Mouse (Mus musculus): ENCODE measurements around the gene Hbb-bt.
"Not testable (repeated sequence)": the region's sequence is repeated elsewhere in the genome, so short reads cannot be mapped to it uniquely, and the experiment has no call there.

Gene Hbb-bt

GRCm38 (mm10) chr7:103808971-103809800 lies 4.6 kb downstream of the Hbb-bt start:
- peak; percentile 90 for DNase-seq (ENCODE audit: low read depth)

- DNase-seq (ENCODE audit: low read depth): not testable (repeated sequence)
These were observed 5.7 kb downstream of the Hbb-bt start for GRCm38 (mm10) chr7:103808120-103808519.

GRCm38 (mm10) chr7:103806856-103807255 lies 6.9 kb downstream of the Hbb-bt start:
- no peak for DNase-seq (ENCODE audit: low read depth)

- no peak for DNase-seq (ENCODE audit: low read depth)
These were observed 21.0 kb downstream of the Hbb-bt start for GRCm38 (mm10) chr7:103792669-103793388.

GRCm38 (mm10) chr7:103791721-103792120 lies 22.1 kb downstream of the Hbb-bt start, which contains the start of gene Olfr67:
TSS of gene Olfr67 (minus strand) at chr7:103791821.
- no peak for DNase-seq (ENCODE audit: low read depth)

- DNase-seq (ENCODE audit: low read depth): no peak
These were observed 34.2 kb downstream of the Hbb-bt start, which contains the start of gene Olfr68 for GRCm38 (mm10) chr7:103779598-103779997. TSS of gene Olfr68 (minus strand) at chr7:103779698.

- peak; percentile 15 for DNase-seq (ENCODE audit: low read depth)
These were observed 36.1 kb downstream of the Hbb-bt start for GRCm38 (mm10) chr7:103777652-103778051.

- no peak for DNase-seq (ENCODE audit: low read depth)
These were observed 42.3 kb downstream of the Hbb-bt start, which contains the start of gene Olfr69 for GRCm38 (mm10) chr7:103771494-103771893. TSS of gene Olfr69 (minus strand) at chr7:103771594.

GRCm38 (mm10) chr7:103767687-103768086 lies 46.1 kb downstream of the Hbb-bt start:
- not testable (repeated sequence) for DNase-seq (ENCODE audit: low read depth)
